Mouse (Mus musculus): Measurements from ENCODE around the gene Irgm1.

DNA sequence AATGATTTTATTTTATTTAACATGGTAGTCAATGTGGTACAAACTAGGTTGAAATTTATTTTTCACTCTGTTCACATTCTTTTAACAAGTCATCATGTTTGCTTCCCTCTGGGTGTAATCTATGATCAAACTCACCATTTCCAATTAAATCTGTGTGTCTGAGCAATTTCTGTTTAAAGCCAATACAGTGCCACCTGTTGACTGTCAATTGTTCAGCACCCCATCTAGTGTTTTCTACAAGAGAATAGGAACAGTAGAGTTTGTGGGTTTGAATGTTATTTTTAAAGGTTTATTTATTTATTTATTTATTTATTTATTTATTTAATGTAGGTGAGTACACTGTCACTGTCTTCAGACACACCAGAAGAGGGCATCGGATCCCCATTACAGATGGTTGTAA, 5.2 kb upstream of the Irgm1 start:
- TF ChIP-seq CTCF (IDR thresholded peaks at IDR 0.05; ENCODE audit: control insufficient read depth, insufficient read depth, insufficient read length): no peak
- TF ChIP-seq MYOD1 (IDR thresholded peaks at IDR 0.05; ENCODE audit: control insufficient read depth, insufficient read length, low read depth): no peak
- TF ChIP-seq USF1 (IDR thresholded peaks at IDR 0.05; ENCODE audit: low read depth): no peak
- no peak for TF ChIP-seq MYOG (IDR thresholded peaks at IDR 0.05; ENCODE audit: control insufficient read depth, extremely low read depth, insufficient read length)
- TF ChIP-seq MAX (IDR thresholded peaks at IDR 0.05): no peak
- no peak for TF ChIP-seq CEBPB (IDR thresholded peaks at IDR 0.05; ENCODE audit: low read depth)
- no peak for TF ChIP-seq FOSL1 (IDR thresholded peaks at IDR 0.05; ENCODE audit: insufficient read depth, low read length, poor library complexity, severe bottlenecking)

All from C2C12 (cell line).